Mouse (Mus musculus) hindbrain, embryonic 16.5 days (tissue): ENCODE results near the gene Babam2. TPM values are rescaled to one million over a fixed set of nuclear protein-coding genes. Genes with fewer than 3 reads are reported as not detected.

Experiments
- ATAC-seq: fragments of 200-750 bp; cut with Nextera tagmentation; 2 replicates; pipeline ENCODE4 v1.8.0; 2017; ENCODE audit warnings: moderate TSS enrichment, moderate library complexity
- H3K27ac ChIP-seq: fragments of 300-500 bp; sonication (generic); 2 replicates; pipeline ENCODE4 v1.5.1; 2014; ENCODE audit warnings: low read depth, mild to moderate bottlenecking, control low read depth, low read length, moderate library complexity
- H3K27me3 ChIP-seq: fragments of 300-500 bp; sonication (generic); replicated peaks from 2 replicates; pipeline ENCODE4 v1.6.1; 2014; ENCODE audit warnings: low read length; ENCODE audit not compliant: control insufficient read depth, insufficient read depth
- H3K36me3 ChIP-seq: fragments of 300-500 bp; sonication (generic); 2 replicates; pipeline ENCODE4 v1.6.1; 2014; ENCODE audit warnings: mild to moderate bottlenecking, low read length, moderate library complexity, mixed read lengths; ENCODE audit not compliant: control insufficient read depth, insufficient read depth
- H3K4me1 ChIP-seq: fragments of 300-500 bp; sonication (generic); 2 replicates; pipeline ENCODE4 v1.6.1; 2014; ENCODE audit warnings: low read depth, low read length; ENCODE audit not compliant: control insufficient read depth, insufficient read depth
- H3K4me2 ChIP-seq: fragments of 300-500 bp; sonication (generic); 2 replicates; pipeline ENCODE4 v1.6.1; 2014; ENCODE audit warnings: mild to moderate bottlenecking, low read length, control low read depth, moderate library complexity
- H3K4me3 ChIP-seq: fragments of 300-500 bp; sonication (generic); 2 replicates; pipeline ENCODE4 v1.5.1; 2014; ENCODE audit warnings: mild to moderate bottlenecking, low read length, control low read depth, moderate library complexity
- H3K9ac ChIP-seq: fragments of 300-500 bp; sonication (generic); 2 replicates; pipeline ENCODE4 v1.6.1; 2014; ENCODE audit warnings: low read depth, mild to moderate bottlenecking, control low read depth, low read length, moderate library complexity
- H3K9me3 ChIP-seq: fragments of 300-500 bp; sonication (generic); 2 replicates; pipeline ENCODE4 v1.6.1; 2014; ENCODE audit warnings: mild to moderate bottlenecking, low read length, moderate library complexity; ENCODE audit not compliant: control insufficient read depth
- WGBS: fragments of 180-500 bp; shearing (Covaris S2); extraction: QIAGEN DNeasy Blood & Tissue Kit; methylation state at CpG from one replicate; pipeline ENCODE4 v1.1.7; 2014; 5-methylcytosine and 5-hydroxymethylcytosine counted together
- microRNA-seq: library from miRNA; unstranded; fragments of <30 nt; microRNA quantifications from one replicate; pipeline ENCODE4, GENCODE M21; 2017
- polyA plus RNA-seq: library from polyadenylated mRNA; unstranded; fragments of >200 nt; fragmentation: Nextera tagmentation; extraction: Ambion mirVana; gene quantifications from 2 replicates; pipeline ENCODE4 v1.2.1, GENCODE M21; 2015

Babam2 gene
- polyA plus RNA-seq, 1 experiment from 2014 or later: 49.0 TPM

- H3K36me3 ChIP-seq: no peaks in the 10 kb centered on the region
- WGBS: 84% methylated on average over 5 of the region's 5 CpGs
- no peak overlapping the region for H3K9ac ChIP-seq
- no peaks in the 10 kb centered on the region for H3K27me3 ChIP-seq
- H3K4me2 ChIP-seq: no peak overlapping the region
- H3K27ac ChIP-seq: no peak overlapping the region
- H3K4me3 ChIP-seq: no peak overlapping the region
- no peak for ATAC-seq
- H3K9me3 ChIP-seq: no peaks in the 10 kb centered on the region
- H3K4me1 ChIP-seq: no peaks in the 10 kb centered on the region
Observed at GRCm38 (mm10) chr5:32122363-32122762, 424.9 kb downstream of the Babam2 start.

- H3K9me3 ChIP-seq: no peaks in the 10 kb centered on the region
- ATAC-seq: no peak
- no peak overlapping the region for H3K9ac ChIP-seq
- no peaks in the 10 kb centered on the region for H3K27me3 ChIP-seq
- H3K36me3 ChIP-seq: no peaks in the 10 kb centered on the region
- no peak overlapping the region for H3K4me2 ChIP-seq
- H3K27ac ChIP-seq: no peak overlapping the region
- WGBS: 85% methylated on average over 6 of the region's 6 CpGs
- H3K4me3 ChIP-seq: no peak overlapping the region
- no peaks in the 10 kb centered on the region for H3K4me1 ChIP-seq
Observed at GRCm38 (mm10) chr5:32124957-32125356, 427.5 kb downstream of the Babam2 start.

- Histone ChIP-seq H3K27me3 (peaks cover 8% of the 10 kb centered on the region), H3K9me3 (no peaks in the 10 kb centered on the region), H3K4me2 (no peak overlapping the region), H3K4me3 (no peak overlapping the region), H3K4me1 (no peaks in the 10 kb centered on the region), H3K9ac (no peak overlapping the region), H3K36me3 (no peaks in the 10 kb centered on the region), H3K27ac (no peak overlapping the region)
- no peak for ATAC-seq
- 55% methylated on average over 3 of the region's 3 CpGs for WGBS
Observed at GRCm38 (mm10) chr5:32127226-32127625, 429.7 kb downstream of the Babam2 start.

- ATAC-seq: no peak
- Histone ChIP-seq H3K27me3 (peaks cover 8% of the 10 kb centered on the region), H3K36me3 (no peaks in the 10 kb centered on the region), H3K27ac (no peak overlapping the region), H3K9me3 (no peaks in the 10 kb centered on the region), H3K4me1 (0 out of 2 replicates have a peak, but pooled peaks cover 2% of the 10 kb centered on the region), H3K4me3 (no peak overlapping the region), H3K4me2 (no peak overlapping the region), H3K9ac (no peak overlapping the region)
- WGBS: 56% methylated on average over 3 of the region's 3 CpGs
Observed at GRCm38 (mm10) chr5:32127927-32128326, 430.4 kb downstream of the Babam2 start.

GRCm38 (mm10) chr5:32132971-32133501 lies 435.6 kb downstream of the Babam2 start:
- under 1% methylated on average over 34 of the region's 48 CpGs for WGBS
- Histone ChIP-seq H3K27ac (peak overlapping the region; percentile 70), H3K4me1 (peaks cover 22% of the 10 kb centered on the region), H3K9ac (peak overlapping the region; percentile 79), H3K27me3 (peaks cover 19% of the 10 kb centered on the region), H3K36me3 (no peaks in the 10 kb centered on the region), H3K4me2 (peak overlapping the region; percentile 96), H3K9me3 (no peaks in the 10 kb centered on the region), H3K4me3 (peak overlapping the region; percentile 70)
- ATAC-seq: peak; percentile 25; the same call in 1 of the 2 replicates

GRCm38 (mm10) chr5:32133549-32134004 lies 436.1 kb downstream of the Babam2 start:
- Histone ChIP-seq H3K9me3 (no peaks in the 10 kb centered on the region), H3K27ac (peak overlapping the region; percentile 70), H3K4me3 (peak overlapping the region; percentile 70), H3K4me1 (peaks cover 22% of the 10 kb centered on the region), H3K27me3 (peaks cover 19% of the 10 kb centered on the region), H3K9ac (peak overlapping the region; percentile 79), H3K4me2 (peak overlapping the region; percentile 96), H3K36me3 (no peaks in the 10 kb centered on the region)
- no peak for ATAC-seq
- 0% methylated on average over 20 of the region's 20 CpGs for WGBS

- peak overlapping the region; percentile 79 for H3K9ac ChIP-seq
- no peak for ATAC-seq
- WGBS: 3% methylated on average over 21 of the region's 21 CpGs
- no peaks in the 10 kb centered on the region for H3K9me3 ChIP-seq
- no peaks in the 10 kb centered on the region for H3K36me3 ChIP-seq
- H3K4me1 ChIP-seq: peaks cover 22% of the 10 kb centered on the region
- H3K4me2 ChIP-seq: peak overlapping the region; percentile 96
- peak overlapping the region; percentile 3; the same call in 1 of the 2 replicates for H3K27ac ChIP-seq
- peak overlapping the region; percentile 70 for H3K4me3 ChIP-seq
- H3K27me3 ChIP-seq: peaks cover 19% of the 10 kb centered on the region
Observed at GRCm38 (mm10) chr5:32134051-32134732, 436.7 kb downstream of the Babam2 start.

Small RNAs within 50 kb of the gene (microRNA-seq; reads per million reads assigned to microRNA genes)
- not detected for gene Mir3473e

Other genes starting within 250 kb of the Babam2 start
- 112 and 122 TPM in 2 replicates for gene Zfp512, start 245.3 kb upstream of the Babam2 start, polyA plus RNA-seq
- 0.09 TPM in 1 of 2 replicates, not detected in the other for gene 4930548H24Rik, start 211.9 kb upstream of the Babam2 start, polyA plus RNA-seq
- 85.4 and 92.1 TPM in 2 replicates for gene Gpn1, start 202.9 kb upstream of the Babam2 start, polyA plus RNA-seq
- 30.3 and 34.4 TPM in 2 replicates for gene Slc4a1ap, start 170.7 kb upstream of the Babam2 start, polyA plus RNA-seq
- gene Supt7l, start 169.9 kb upstream of the Babam2 start, polyA plus RNA-seq: 22.0 and 23.2 TPM in 2 replicates
- gene Mrpl33, start 100.7 kb upstream of the Babam2 start, polyA plus RNA-seq: 197 and 215 TPM in 2 replicates
- gene Rbks, start 57 bp upstream of the Babam2 start, polyA plus RNA-seq: 2.0 and 2.8 TPM in 2 replicates